Mouse (Mus musculus) kidney, embryonic 15.5 days (tissue): Measurements from ENCODE around the gene Bcam. TPM values are rescaled to one million over a fixed set of nuclear protein-coding genes. Genes with fewer than 3 reads are reported as not detected.

Experiments
- ATAC-seq: fragments of 200-750 bp; cut with Nextera tagmentation; replicated peaks from 2 replicates; pipeline ENCODE4 v1.8.0; 2017; ENCODE audit warnings: moderate TSS enrichment; ENCODE audit not compliant: low FRiP score
- H3K27ac ChIP-seq: fragments of 300-500 bp; sonication (generic); 2 replicates; pipeline ENCODE4 v1.5.1; 2015; ENCODE audit warnings: mild to moderate bottlenecking, inconsistent platforms
- H3K27me3 ChIP-seq: fragments of 300-500 bp; sonication (generic); 2 replicates; pipeline ENCODE4 v1.6.1; 2015; ENCODE audit warnings: inconsistent platforms
- H3K36me3 ChIP-seq: fragments of 300-500 bp; sonication (generic); 2 replicates; pipeline ENCODE4 v1.6.1; 2015; ENCODE audit warnings: inconsistent platforms
- H3K4me1 ChIP-seq: fragments of 300-500 bp; sonication (generic); 2 replicates; pipeline ENCODE4 v1.6.1; 2015; ENCODE audit warnings: inconsistent platforms
- H3K4me2 ChIP-seq: fragments of 300-500 bp; sonication (generic); 2 replicates; pipeline ENCODE4 v1.6.1; 2015; ENCODE audit warnings: moderate library complexity, mild to moderate bottlenecking, inconsistent platforms
- H3K4me3 ChIP-seq: fragments of 300-500 bp; sonication (generic); replicated peaks from 2 replicates; pipeline ENCODE4 v1.5.1; 2015; ENCODE audit warnings: mild to moderate bottlenecking, inconsistent platforms
- H3K9ac ChIP-seq: fragments of 300-500 bp; sonication (generic); 2 replicates; pipeline ENCODE4 v1.6.1; 2015; ENCODE audit warnings: mild to moderate bottlenecking, inconsistent platforms
- H3K9me3 ChIP-seq: fragments of 300-500 bp; sonication (generic); replicated peaks from 2 replicates; pipeline ENCODE4 v1.6.1; 2016; ENCODE audit warnings: inconsistent platforms
- WGBS: fragments of 180-500 bp; shearing (Covaris S2); methylation state at CpG from one replicate; pipeline ENCODE4 v1.1.7; 2015; ENCODE audit warnings: mixed read lengths; 5-methylcytosine and 5-hydroxymethylcytosine counted together
- polyA plus RNA-seq: library from polyadenylated mRNA; unstranded; fragments of >200 nt; fragmentation: Nextera tagmentation; extraction: Ambion mirVana; gene quantifications from 2 replicates; pipeline ENCODE4 v1.2.1, GENCODE M21; 2015

Gene Bcam
- polyA plus RNA-seq, 1 experiment from 2014 or later: 257 TPM

- peak within 1 kb of the TSS; percentile 85 for H3K9ac ChIP-seq
- no peaks in the 10 kb centered on the region for H3K27me3 ChIP-seq
- peak within 1 kb of the TSS; percentile 87 for H3K27ac ChIP-seq
- under 1% methylated on average over 59 of the region's 59 CpGs for WGBS
- peaks cover 71% of the 10 kb centered on the region for H3K36me3 ChIP-seq
- ATAC-seq: peak; percentile 99
- H3K4me2 ChIP-seq: peak within 1 kb of the TSS; percentile 83
- peaks cover 26% of the 10 kb centered on the region for H3K4me1 ChIP-seq
- peaks cover 3% of the 10 kb centered on the region; the same call in 1 of the 2 replicates for H3K9me3 ChIP-seq
- H3K4me3 ChIP-seq: peak within 1 kb of the TSS; percentile 90
These were observed 55.4 kb downstream of the Bcam start, which contains the start of gene Tomm40 for GRCm38 (mm10) chr7:19715239-19716054. Gene Tomm40 (minus strand): TSS chr7:19715438.

- H3K4me1 ChIP-seq: peaks cover 26% of the 10 kb centered on the region
- WGBS: under 1% methylated on average over 38 of the region's 39 CpGs
- no peaks in the 10 kb centered on the region for H3K9me3 ChIP-seq
- peak overlapping the region; percentile 83 for H3K4me2 ChIP-seq
- H3K27ac ChIP-seq: peak overlapping the region; percentile 66
- H3K27me3 ChIP-seq: no peaks in the 10 kb centered on the region
- peak overlapping the region; percentile 90 for H3K4me3 ChIP-seq
- H3K9ac ChIP-seq: peak overlapping the region; percentile 85
- ATAC-seq: no peak
- H3K36me3 ChIP-seq: peaks cover 70% of the 10 kb centered on the region
These were observed 56.0 kb downstream of the Bcam start for GRCm38 (mm10) chr7:19714836-19715235.

DNA sequence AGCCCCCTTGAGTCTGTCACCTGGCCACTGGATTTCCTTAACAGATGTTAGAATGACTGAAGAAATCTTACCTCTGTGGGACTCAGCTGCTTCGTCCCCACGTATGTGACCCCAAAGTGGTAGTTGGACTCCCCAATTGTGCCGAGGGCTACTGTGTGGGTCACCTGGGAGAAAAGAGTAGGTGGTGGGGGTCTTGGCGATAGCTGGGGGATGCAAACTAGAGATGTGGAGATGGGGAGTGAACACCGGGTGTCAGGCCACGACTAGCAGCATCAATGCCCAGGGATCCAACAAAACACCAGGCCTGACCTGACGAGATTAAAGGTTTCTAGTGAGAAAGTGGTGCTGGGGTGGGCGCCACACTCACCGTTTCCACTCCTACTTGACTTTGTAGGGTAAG, 57.2 kb downstream of the Bcam start:
- peak overlapping the region; percentile 83 for H3K4me2 ChIP-seq
- peak overlapping the region; percentile 90 for H3K4me3 ChIP-seq
- no peaks in the 10 kb centered on the region for H3K9me3 ChIP-seq
- 90% methylated on average over 9 of the region's 9 CpGs for WGBS
- H3K27ac ChIP-seq: no peak overlapping the region
- H3K36me3 ChIP-seq: peaks cover 70% of the 10 kb centered on the region
- H3K4me1 ChIP-seq: peaks cover 26% of the 10 kb centered on the region
- ATAC-seq: no peak
- H3K27me3 ChIP-seq: no peaks in the 10 kb centered on the region
- H3K9ac ChIP-seq: 0 out of 2 replicates have a peak overlapping the region, but pooled peaks have one; percentile 85

GRCm38 (mm10) chr7:19713196-19713595, 57.6 kb downstream of the Bcam start:
- ATAC-seq: no peak
- Histone ChIP-seq H3K4me2 (no peak overlapping the region), H3K27me3 (no peaks in the 10 kb centered on the region), H3K9ac (no peak overlapping the region), H3K27ac (no peak overlapping the region), H3K4me1 (peaks cover 26% of the 10 kb centered on the region), H3K9me3 (no peaks in the 10 kb centered on the region), H3K36me3 (peaks cover 69% of the 10 kb centered on the region), H3K4me3 (peak overlapping the region; percentile 90)
- 44% methylated on average over 4 of the region's 4 CpGs for WGBS

GRCm38 (mm10) chr7:19712414-19712813, 58.4 kb downstream of the Bcam start:
- Histone ChIP-seq H3K9ac (no peak overlapping the region), H3K27me3 (no peaks in the 10 kb centered on the region), H3K9me3 (no peaks in the 10 kb centered on the region), H3K4me3 (no peak overlapping the region), H3K36me3 (peaks cover 72% of the 10 kb centered on the region), H3K4me2 (no peak overlapping the region), H3K27ac (no peak overlapping the region), H3K4me1 (peaks cover 24% of the 10 kb centered on the region)
- ATAC-seq: no peak
- WGBS: 77% methylated on average over 4 of the region's 4 CpGs

DNA sequence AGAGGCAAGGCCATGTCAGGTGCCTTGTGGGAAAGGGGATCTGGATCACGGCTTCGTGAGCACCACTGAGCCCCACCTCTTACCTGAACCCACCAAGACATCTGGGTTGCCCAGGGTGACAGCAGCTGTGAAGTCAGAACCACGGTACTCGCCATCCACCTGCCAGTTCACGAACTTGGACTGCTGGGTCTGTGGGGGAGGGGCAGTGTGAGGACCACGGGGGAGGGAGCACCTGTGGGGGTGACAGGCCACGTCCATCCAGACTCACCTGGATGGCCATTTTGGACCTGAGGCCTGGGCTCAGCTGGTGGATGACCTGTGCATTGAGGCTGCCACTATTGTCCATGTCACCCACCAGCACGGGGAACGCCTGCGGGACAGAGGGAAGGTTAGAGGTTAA, 60.2 kb downstream of the Bcam start:
- Histone ChIP-seq H3K9me3 (no peaks in the 10 kb centered on the region), H3K27me3 (no peaks in the 10 kb centered on the region), H3K36me3 (peaks cover 78% of the 10 kb centered on the region), H3K4me3 (no peak overlapping the region), H3K4me1 (peaks cover 14% of the 10 kb centered on the region), H3K4me2 (no peak overlapping the region), H3K9ac (no peak overlapping the region), H3K27ac (no peak overlapping the region)
- ATAC-seq: no peak
- 92% methylated on average over 10 of the region's 10 CpGs for WGBS

Other genes with a start within 250 kb of the Bcam start
- 21.3 and 24.4 TPM in 2 replicates for gene Ppp1r37, start 207.9 kb downstream of the Bcam start, polyA plus RNA-seq
- gene Zfp296, start 193.7 kb downstream of the Bcam start, polyA plus RNA-seq: 0.55 and 0.66 TPM in 2 replicates
- gene Gemin7, start 193.4 kb downstream of the Bcam start, polyA plus RNA-seq: 148 and 161 TPM in 2 replicates
- gene Clasrp, start 166.5 kb downstream of the Bcam start, polyA plus RNA-seq: 50.6 and 58.6 TPM in 2 replicates
- gene Relb, start 141.6 kb downstream of the Bcam start, polyA plus RNA-seq: 8.8 and 10.0 TPM in 2 replicates
- 81.9 and 91.5 TPM in 2 replicates for gene Clptm1, start 106.0 kb downstream of the Bcam start, polyA plus RNA-seq
- gene Apoc2, start 93.1 kb downstream of the Bcam start, polyA plus RNA-seq: 8.8 and 13.1 TPM in 2 replicates
- 2.5 TPM in 1 of 2 replicates, not detected in the other for gene Gm44805, start 89.6 kb downstream of the Bcam start, polyA plus RNA-seq
- 2.3 and 6.6 TPM in 2 replicates for gene Apoc4, start 89.5 kb downstream of the Bcam start, polyA plus RNA-seq
- 15.7 and 20.7 TPM in 2 replicates for gene Apoc1, start 78.4 kb downstream of the Bcam start, polyA plus RNA-seq
- gene Apoe, start 71.8 kb downstream of the Bcam start, polyA plus RNA-seq: 259 and 340 TPM in 2 replicates
- 168 and 177 TPM in 2 replicates for gene Tomm40, start 55.6 kb downstream of the Bcam start, polyA plus RNA-seq
- 130 and 138 TPM in 2 replicates for gene Nectin2, start 20.5 kb downstream of the Bcam start, polyA plus RNA-seq
- 8.3 and 9.1 TPM in 2 replicates for gene Cblc, start 25.8 kb upstream of the Bcam start, polyA plus RNA-seq
- gene Bcl3, start 51.8 kb upstream of the Bcam start, polyA plus RNA-seq: 3.9 and 4.9 TPM in 2 replicates
- 0.16 TPM in 1 of 2 replicates, not detected in the other for gene Gm19345, start 81.0 kb upstream of the Bcam start, polyA plus RNA-seq
- gene Ceacam16, start 90.3 kb upstream of the Bcam start, polyA plus RNA-seq: not detected in 2 replicates
- gene Ceacam19, start 116.9 kb upstream of the Bcam start, polyA plus RNA-seq: 0.09 TPM in 1 of 2 replicates, not detected in the other
- gene Pvr, start 150.1 kb upstream of the Bcam start, polyA plus RNA-seq: 13.7 and 13.9 TPM in 2 replicates
- 0.18 and 0.45 TPM in 2 replicates for gene Igsf23, start 179.7 kb upstream of the Bcam start, polyA plus RNA-seq
- gene Ceacam20, start 194.4 kb upstream of the Bcam start, polyA plus RNA-seq: not detected in 2 replicates
- not detected in 2 replicates for gene Nlrp9b, start 220.4 kb upstream of the Bcam start, polyA plus RNA-seq